Comparison of ENCODE assay signal across 10 mouse cellular contexts in the genomic region with DNA sequence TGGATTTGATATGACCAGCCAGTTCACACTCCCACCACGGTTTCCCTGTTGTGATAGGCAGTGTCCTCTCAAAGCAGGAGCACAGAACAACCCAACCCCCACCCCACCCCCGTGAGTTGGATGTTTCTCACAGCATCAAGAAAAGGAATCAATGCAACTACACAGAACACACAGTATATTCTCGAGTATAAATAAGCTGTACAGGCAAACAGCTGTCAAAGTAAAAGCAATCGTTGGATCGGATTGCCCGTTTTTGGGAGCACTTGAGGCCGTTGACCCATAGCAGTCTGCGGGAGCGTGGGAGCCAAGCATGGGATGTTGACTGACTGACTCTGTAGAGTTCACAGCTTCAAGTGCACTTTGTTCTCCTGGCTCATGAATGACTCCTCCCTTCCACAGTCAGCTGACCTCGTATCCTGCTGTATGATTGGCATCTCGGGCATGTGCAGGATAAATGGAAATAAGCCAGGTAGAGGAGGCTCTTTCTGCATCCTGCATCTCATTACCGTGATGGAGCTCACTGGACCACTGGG. TPM values are rescaled to one million over a fixed set of nuclear protein-coding genes. Genes with fewer than 3 reads are reported as not detected.
DNase-seq lines count a peak whose midpoint lies in the region; ATAC-seq lines count a peak whose summit lies in the region.
"Had no signal": no experiment of that assay in that cellular context is flagged by ENCODE, and none has a peak within 500 bp of the region (broad histone marks: within the 10 kb centered on the region; RNA-seq: fewer than 3 reads in every experiment).

No protein-coding gene starts in this region.

- ATAC-seq in frontal cortex, adult (ENCODE audit: low TSS enrichment): peak; percentile 41; the same call in 1 of the 2 replicates

- intact Hi-C loops in left cerebral cortex, postnatal 14 days (cut with DNase I): no loop called here
- intact Hi-C loops in left cerebral cortex, postnatal 4 days (cut with DNase I): no loop called here

- DNase-seq in frontal cortex, postnatal 36 days (ENCODE audit: low spot score in 2 of 2): no peak
- peak; percentile 87 for DNase-seq in kidney, adult 11 months
- DNase-seq in kidney, postnatal 4 days: peak; percentile 63 to 80
- peak; percentile 66 for DNase-seq in lung, postnatal 10 days
- DNase-seq in left cerebral cortex, postnatal 14 days (ENCODE audit: low spot score in 2 of 2): no peak
- DNase-seq in left cerebral cortex, postnatal 4 days: no peak
- no peak for DNase-seq in left cerebral cortex, adult 11 months (ENCODE audit: low spot score)
- DNase-seq: thymus, postnatal 36 days had no signal

RNA-seq across cellular contexts. Expression of gene Cpsf4l, which starts 11.7 kb away (rescaled TPM):
- total RNA-seq in left cerebral cortex, postnatal 14 days (2021): under 1 TPM in 1 of 2 experiments, not detected in 1; 0.33 TPM
- not detected for total RNA-seq in left cerebral cortex, postnatal 4 days (2021)
- total RNA-seq: left cerebral cortex, postnatal 36 days had no signal

RNA-seq across cellular contexts. Expression of gene D11Wsu47e, which starts 13.9 kb away (rescaled TPM):
- total RNA-seq in left cerebral cortex, postnatal 14 days (2021): 10 to 100 TPM; 12.1 to 12.8 TPM
- total RNA-seq in left cerebral cortex, postnatal 4 days (2021): 10 to 100 TPM; 19.2 to 19.4 TPM

RNA-seq across cellular contexts. Expression of gene Fam104a, which starts 14.1 kb away (rescaled TPM):
- total RNA-seq in left cerebral cortex, postnatal 14 days (2021): 10 to 100 TPM; 22.2 to 26.4 TPM
- 10 to 100 TPM; 28.1 to 29.3 TPM for total RNA-seq in left cerebral cortex, postnatal 4 days (2021)

RNA-seq across cellular contexts. Expression of gene Slc39a11, which starts 48.2 kb away (rescaled TPM):
- total RNA-seq in left cerebral cortex, postnatal 14 days (2021): 10 to 100 TPM; 13.9 to 15.3 TPM
- 10 to 100 TPM; 23.5 to 26.1 TPM for total RNA-seq in left cerebral cortex, postnatal 4 days (2021)

RNA-seq across cellular contexts. Expression of gene Cog1, which starts 49.1 kb away (rescaled TPM):
- 10 to 100 TPM; 36.8 to 38.7 TPM for total RNA-seq in left cerebral cortex, postnatal 14 days (2021)
- 10 to 100 TPM; 36.2 to 36.4 TPM for total RNA-seq in left cerebral cortex, postnatal 4 days (2021)

Comparison
In these comparisons a context has a peak if more than half of its experiments do, and no peak if none do; other contexts are left out.
1. DNase-seq: peak in kidney, adult 11 months (single experiment), kidney, postnatal 4 days (2 of 2) and lung, postnatal 10 days (single experiment); none in frontal cortex, postnatal 36 days (0 of 2), left cerebral cortex, postnatal 14 days (0 of 2), left cerebral cortex, postnatal 4 days (single experiment) and left cerebral cortex, adult 11 months (single experiment).